Mouse (Mus musculus) spleen, postnatal 10 days (tissue): ENCODE results near the gene Arid1a.

ENCODE experiments used
- DNase-seq, 2 experiments: peaks; one replicate each; pipeline ENCODE4 v3.0.0; 2021 to 2022; ENCODE audit warnings: low spot score in 2 of 2

Arid1a gene

DNA sequence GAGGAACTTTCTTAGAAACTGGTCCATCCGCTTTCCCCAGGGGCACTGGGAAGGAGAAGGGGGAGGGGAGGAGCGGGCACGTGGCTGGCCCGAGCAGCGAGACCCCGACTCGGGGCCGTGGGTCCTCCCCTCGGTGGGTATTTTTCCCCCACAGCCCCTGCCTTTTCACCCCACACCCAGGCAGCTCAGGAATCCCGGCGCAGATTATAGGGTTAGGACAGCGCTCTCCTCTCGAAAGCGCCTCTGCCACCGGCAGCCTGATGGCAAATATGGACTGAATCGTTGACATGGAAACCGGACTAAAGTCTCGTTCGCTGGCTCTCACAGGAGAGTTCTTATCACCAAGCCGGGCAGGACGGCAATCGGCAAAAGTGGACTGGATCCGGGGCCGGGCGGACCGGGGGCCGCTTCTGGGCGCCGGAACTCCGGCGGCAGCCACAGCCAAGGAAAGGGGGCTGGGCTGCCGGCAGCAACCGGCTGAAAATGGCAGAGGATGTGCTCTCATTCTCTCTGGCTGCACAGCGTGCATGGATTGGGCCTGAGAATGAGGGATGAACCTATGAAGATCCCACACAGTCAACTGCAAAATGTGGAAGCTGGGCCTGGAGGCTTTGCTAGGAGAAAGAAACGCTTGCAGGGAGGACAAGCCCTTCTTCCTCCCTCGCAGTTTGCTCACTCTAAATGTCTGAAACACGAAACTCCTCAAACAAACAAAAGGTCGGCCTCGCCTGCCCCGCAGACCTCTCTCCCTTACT is at the start of gene Arid1a:
Gene Arid1a, minus strand, starts transcription at position 256 of the 755 bp plus-strand sequence.
- DNase-seq, result peak; percentile 96 to 98

DNA sequence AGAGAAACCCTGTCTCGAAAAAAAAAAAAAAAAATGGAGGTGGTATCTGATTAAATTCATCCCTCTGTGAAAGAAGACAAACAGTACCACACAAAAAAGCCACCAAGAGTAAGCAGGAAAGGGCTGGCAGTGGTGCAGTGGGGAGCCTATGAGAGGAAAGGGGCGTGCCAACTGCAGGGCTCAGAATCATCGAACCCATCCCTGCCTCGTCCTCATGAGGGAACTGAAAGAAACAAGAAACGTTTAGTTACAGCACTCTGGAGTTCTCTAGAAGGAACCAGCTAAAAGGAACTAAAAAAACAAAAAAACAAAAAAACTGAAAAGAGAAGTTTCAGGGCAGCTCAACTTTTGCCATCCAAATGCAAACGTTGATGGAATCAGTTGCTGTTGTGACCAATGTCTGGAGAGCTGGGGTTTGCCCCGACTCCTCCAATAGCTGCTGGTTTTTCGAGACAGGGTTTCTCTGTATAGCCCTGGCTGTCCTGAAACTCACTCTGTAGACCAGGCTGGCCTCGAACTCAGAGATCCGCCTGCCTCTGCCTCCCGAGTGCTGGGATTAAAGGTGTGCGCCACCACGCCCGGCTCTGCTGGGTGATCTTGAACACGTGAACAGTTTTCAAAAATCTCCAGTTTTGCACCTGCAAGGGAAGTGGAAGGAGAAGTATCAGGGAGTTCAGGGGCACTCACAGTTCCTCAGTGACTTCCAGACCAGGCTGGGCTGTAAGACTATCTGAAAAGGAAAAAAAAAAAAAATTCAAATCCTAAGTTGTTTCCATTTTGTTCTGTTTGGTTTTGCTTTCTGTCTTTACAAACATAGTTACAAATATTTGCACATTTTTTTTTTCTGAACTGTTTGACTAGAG is 48.1 kb upstream of the Arid1a start:
- DNase-seq, result peak in 1 of 2 experiments; percentile 73

DNA sequence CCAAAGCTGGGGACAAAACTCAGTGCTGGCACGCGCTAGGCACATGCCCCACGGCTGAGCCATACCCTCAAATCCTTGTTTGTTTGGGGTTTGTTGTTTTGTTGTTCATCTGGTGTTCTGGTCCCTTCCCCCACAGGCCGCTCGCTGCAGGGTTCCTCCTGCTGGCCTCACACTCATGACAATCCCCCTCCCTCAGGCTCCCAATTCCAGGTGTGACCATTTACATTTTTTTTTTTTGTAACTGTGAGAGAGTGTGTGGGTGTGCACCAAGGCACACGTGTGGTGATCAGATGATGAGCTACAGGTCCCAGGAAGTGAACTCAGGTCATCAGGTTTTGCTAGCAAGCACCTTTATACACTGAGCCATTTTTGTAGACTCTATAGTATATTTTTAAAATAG is 44.0 kb upstream of the Arid1a start:
- DNase-seq, result peak in 1 of 2 experiments; percentile 19

DNA sequence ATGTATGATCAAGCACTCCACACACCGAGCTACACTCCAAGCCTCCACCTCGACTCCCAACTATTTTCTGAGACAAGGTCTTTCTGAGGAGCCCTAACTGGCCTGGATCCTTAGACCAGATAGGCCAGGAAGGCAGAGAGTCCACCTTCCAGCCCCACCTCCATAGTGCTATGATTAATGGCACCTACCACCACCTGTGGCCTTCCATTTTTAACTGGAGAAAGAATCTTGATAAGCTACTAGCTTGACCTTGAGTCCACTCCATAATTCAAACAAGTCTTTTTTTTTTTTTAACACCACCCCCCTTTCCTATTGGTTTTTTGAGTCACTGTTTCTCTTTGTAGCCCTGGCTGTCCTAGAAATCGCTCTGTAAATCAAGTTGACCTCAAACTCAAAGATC is 36.7 kb upstream of the Arid1a start:
- DNase-seq, result no peak

DNA sequence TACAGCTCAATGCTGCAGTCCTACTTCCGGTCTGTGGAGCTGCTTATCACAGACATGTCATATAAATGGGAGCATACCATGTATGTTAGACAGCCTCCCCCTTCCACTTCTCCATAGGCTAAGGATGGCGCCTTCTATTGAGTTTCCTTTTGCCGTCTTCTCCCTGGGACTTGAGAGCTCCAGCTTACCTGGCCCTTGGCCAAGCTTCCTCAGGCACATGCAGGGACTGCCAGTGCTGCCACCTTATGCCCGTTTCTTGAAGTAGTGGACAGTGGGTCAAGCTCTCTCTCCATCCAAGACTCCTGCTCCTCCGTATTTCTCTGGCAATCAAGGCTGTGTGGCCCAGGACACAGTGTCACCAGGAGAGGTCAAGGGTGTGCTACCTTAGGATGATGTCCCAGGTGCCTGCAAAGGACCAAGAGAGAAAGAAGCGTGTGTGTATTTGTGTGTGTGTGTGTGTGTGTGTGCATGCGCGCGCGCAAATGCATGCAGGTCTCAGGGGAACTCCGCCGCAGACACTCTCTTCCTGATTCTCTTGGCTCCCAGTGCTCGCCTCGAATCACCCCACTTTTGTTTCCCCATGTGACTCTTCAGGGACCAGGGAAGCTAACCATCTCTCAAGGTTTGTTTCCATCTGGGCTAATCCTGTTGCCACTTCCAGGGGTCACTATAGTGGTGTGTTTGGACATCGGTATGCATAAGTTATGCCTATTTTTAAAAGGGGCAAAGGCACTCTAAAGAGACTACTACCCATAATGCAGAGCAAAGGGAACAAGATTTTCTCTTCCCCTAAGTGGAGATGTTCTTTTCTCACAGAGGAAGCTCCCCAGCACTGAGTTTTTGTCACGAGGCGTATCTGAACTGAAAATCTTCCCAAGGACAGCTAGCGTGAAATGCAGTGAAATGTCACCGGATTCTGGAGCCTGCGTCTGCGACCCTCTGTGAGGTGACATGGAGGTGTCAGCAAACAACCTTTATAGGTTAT is 18.3 kb upstream of the Arid1a start:
- peak; percentile 29 to 63 for DNase-seq

DNA sequence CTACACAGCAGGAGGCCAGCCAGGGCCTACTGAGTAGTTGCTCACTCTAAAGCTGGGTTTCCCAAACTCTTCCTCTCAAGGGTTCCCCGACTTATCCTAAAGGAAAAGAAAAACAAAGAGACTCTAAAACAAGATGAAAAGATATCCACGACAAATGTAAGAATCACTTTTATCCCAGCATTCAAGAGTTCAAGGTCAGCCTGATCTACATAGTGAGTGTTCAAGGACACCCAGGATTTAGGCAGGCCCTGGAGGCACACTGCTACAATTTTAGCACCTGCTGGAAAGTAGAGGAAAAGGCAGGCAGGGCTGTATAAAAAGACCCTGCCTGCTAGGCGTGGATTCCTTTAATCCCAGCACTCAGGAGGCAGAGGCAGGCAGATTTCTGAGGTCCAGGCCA is 12.6 kb upstream of the Arid1a start:
- no peak for DNase-seq

DNA sequence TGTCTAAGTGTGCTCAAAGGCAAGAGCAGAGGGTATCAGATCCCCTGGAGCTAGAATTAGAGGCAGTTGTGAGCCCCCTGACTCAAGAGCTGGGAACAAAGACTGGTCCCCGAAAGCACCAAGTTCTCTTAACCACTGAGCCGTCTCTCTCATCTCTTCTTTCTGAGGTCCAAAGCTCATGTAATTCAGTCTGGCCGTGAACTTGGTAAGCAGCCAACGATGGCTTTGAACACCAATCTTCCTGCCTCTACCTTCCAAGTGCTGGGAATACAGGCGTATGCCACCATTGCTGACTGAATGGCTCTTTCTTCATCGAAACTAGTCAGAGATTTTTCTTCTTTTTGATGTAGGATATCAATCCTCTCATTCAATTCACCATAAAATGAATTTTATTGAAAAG is 6.5 kb upstream of the Arid1a start:
- no peak for DNase-seq

DNA sequence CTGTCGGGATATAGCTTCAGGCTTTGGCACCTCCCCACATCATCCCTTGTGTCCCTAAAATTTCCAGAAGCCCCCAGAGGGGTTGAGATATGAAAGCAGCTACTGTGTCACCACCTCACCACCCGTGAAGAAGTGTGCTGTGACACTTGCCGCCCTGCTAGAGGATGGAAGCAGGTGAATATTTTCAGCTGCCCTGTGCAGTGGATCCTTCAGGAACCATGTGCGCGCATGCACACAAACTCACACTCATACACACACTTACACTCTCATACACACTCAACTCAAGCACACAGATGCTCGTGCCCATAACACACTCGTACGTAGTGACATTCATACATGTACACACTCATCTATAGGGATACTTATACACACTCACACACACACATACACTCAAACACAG is 3.1 kb upstream of the Arid1a start:
- DNase-seq, result no peak

DNA sequence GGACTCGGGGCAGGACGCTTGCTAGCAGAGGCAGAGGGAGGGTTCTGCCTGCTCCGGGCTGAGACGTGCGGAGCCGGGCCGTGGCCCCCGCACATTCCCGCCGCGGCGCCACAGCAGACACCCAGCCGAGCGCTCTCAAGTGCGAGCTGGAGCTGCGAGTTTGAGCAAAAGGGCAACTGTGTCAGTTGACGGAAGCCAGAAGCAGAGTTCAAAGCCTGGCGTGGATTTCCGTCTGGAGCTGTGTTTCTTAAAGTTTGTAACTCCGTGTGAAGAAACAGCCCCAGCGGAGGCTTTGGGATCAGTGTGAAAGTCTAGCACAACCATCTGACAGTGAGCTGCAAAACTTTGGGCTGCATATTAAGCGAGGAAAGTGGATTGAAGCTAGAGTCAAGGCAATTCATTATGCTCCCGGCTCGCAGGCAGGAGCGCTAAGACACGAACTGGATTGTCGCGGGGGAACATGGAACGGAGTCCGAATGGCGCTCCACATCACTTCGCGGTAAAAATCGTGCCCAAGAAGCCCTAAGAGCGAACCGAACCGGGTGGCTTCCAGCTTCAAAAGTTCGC is 783 bp upstream of the Arid1a start:
- DNase-seq, result peak; percentile 90 to 92

DNA sequence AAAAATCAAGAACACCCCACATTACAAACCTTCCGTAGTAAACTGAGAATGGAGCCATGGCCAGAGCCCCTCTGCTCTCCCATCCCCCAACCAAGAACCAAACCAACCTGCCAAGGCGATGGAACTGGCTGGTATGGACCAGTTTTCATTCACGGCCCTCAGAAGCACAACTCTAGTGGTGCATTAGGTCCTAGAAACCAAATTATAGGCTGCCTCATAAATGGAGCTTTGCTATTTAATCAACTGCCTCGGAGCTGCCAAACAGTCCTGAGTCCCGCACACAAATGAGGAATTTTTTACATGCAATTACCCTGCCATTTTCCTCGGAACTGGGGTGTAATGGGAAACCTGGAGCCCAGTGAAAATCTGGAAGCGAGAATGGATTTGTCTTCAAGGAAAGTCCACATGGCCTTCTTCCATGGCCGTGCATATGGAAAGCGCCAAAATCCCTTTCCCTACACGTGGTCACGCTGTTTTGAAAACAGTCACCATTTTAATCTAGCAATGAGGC is 653 bp downstream of the Arid1a start:
- peak; percentile 23 to 26 for DNase-seq

DNA sequence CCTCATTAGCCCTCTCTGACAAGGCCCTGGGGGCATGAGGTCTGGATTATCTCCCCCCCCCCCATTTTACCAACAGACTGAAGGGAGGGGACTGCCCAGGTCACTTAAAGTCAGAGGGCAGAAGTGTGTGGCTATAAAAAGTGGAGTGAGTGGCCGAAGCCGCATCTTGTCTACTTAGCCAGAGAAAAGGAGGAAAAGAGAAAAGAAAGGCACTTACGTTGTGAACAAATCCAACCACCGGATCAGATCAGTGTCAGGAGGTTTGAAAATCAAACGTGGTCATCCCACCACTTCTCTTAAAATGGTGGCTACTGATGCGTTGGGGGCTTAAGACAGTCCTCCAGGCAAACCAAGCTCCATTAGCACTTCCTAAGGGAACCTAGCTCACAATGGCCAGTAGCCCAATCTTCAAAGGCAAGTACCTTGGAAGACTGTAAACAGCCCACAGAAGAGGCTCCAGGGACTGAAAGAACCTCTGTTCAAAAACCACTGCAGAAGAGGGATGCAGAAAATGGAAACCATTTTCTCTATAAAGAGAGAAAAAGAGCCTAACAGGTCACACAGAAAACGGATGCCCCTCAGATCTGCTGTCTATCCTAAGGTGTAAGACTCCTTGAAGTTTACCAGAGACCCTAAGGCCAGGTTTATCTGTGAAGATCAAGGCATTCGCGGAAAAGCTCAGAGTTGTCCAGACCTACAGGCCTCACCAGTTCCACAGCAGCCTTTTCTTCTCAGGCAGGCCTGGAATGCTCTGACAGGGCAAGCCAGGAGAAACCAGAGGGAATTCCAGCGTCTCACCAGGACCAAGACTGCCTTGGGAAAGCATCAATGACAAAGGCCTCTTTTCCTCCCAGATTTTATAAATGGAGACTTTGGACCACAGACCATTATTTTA is 1.5 kb downstream of the Arid1a start:
- peak; percentile 23 to 35 for DNase-seq

DNA sequence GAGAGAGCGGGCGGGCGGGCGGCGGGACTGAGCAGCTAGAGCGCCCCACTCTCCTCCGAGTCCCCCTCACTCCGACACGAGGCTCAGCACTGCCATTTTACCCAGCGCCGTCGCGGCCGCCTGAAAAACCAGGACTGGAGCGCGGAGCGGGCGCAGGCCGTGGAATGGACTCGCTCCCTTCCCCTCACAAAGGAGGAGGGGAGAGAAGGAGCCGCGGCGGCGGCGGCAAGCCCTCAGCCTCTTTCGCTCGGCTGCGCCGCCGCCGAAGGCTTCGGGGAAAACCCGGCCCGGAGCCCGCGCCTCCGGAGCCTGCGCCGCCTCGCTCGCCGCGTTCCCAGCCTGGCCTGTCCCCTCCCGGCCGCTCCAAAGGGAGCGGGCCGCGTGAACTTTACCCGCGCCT is 2.3 kb downstream of the Arid1a start:
- peak; percentile 98 to 100 for DNase-seq

DNA sequence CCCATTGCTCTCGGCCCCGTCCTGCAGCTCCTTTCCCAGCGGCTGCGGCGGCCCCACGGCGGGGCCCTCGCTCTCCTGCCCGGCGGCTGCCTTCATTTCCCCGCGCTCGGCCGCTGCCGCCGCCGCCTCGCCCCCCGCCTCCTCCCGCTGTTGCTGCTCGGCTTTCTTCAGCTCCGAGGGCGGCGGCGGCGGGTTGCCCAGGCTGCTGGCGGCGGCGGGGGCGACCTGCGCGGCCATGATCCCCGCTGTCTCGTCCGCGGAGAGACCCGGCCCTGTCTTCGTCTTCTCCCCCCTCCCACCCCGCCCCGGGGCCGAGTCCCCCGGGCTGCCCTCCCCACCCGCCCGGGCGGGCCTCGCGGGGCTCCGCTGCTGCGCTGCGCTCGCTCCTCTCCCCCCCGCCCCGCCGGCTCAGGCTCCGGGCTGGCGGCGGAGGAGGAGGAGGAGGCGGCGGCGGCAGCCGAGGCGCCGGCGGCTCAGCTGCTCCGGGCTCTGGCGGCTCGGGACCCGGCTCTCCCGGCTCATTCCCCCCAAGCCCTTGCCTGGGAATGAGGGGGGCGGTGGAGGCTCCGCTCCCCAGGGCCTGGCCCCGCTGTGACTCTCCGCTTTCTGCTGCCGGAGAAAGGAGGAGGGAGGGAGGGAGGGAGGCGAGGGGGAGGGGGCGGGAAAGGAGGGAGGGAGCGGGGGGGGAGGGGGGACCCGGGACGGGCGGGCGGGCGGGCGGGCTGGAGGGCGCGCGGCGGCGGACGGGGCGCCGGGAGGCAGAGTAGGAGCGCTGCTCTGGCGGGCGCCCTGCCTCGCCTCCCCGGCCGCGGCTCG is 3.0 kb downstream of the Arid1a start:
- peak; percentile 75 for DNase-seq

DNA sequence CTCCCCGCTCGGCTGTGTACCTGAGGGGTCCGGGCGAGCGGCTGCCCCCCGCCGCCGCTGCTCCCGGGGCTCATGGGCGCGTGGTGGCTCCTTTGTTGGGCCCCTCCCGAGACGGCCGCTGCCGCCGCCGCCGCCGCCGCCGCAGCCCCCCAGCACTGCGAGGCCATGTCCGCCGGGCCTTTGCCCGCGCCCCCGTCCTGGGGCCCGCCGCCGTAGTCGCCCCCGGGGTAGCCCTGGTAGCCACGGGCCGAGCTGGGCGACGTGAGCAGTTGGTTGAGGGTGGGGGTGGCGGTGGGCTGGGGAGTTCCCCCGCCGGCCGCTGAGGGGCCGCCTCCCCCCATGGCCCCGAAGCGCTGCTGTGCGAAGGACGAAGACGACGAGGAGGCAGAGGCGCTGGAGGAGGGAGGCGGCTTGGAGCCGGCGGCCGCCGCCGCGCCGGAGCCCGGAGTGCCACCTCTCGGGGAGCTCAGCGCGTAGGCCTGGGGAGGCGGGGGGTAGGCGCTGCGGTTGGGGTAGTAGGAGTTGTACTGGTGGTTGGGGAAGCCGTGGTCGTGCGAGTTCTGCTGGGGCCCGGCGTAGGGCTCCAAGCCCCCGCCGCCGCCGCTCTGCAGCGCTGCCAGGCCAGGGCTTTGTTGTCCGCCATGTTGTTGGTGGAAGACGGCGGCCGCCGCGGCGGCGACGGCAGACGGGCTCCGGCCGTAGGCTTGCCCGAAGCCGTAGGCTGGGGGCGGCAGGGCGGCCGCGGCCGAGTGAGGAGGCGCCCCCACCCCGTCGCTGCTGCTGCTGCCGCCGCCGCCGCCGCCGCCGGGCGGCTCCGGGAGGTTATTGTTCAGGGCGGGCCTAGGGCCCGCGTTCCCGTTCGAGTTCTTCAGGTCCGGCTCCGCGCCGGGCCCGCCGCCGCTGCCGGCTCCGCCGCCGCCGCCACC is 3.9 kb downstream of the Arid1a start:
- peak; percentile 75 to 78 for DNase-seq

DNA sequence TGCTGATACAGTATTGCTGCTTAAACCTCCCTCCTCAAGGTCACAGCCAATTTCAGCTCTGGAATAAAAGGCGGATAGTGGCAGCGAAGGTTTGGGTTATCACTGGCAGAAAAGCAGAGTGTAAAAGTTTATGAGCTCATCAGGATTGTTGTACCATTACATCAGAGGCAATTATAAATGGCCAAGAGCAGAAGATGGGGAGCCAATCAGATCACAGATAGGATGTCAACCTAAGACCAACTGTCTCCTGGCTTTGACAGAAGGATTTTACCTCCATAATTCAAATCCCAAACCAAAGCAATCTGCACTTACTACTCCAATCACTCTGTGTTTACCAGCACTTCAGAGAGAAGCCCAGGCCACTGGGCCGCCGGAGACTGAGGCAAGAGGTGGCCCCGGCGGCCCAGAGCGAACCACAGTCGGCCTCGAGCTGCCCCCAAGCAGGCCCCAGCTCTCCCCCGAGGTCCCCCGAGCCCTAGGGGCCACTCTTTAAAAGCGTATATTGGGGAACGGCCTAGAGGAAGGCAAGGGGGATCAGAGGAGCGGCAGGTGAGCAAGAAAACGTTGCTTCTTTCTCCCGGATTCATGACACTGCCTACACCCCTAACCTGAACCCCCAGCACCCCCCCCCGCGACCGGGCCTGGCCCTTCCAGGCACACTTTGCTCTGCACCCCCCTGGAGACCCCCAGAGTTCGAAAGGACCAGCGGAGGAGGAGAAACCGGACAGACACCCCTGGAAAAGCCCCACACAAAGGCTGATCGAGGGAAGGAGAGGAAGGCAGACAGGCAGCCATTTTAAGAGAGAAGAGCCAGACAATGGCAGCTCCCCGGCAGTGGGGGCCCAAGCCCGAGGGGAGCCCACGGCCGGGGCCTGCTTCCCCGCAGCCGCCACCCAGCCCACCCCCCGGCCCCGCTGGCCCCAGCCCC is 4.8 kb downstream of the Arid1a start:
- peak; percentile 54 to 68 for DNase-seq

DNA sequence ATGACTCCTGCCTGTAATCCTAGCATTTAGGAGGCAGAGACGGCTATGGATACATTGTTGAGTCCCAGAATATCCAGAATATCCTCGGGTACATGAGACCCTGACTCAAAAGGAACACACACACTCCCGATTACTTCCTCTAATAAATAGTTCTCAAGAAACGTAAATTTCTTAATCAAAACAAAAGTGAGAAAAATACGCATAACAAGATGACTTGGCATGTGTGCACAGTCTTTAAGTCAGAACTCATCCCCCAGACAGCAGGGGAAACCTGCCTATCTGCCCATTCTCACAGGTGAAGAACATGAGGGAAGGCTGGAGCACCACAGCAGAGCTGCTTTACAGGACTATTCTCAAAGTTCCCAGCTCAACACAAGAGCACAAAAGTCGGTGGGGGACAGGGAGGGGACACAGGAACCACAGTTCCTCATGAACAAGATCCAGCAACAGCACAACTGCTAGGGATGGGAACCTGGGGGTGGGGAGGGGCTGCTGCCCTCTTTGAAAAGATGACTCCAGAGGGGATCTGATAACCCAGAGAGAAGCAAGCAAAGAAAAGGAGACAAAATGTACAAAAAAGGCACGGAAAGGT is 6.3 kb downstream of the Arid1a start:
- DNase-seq, result peak; percentile 22 to 23

DNA sequence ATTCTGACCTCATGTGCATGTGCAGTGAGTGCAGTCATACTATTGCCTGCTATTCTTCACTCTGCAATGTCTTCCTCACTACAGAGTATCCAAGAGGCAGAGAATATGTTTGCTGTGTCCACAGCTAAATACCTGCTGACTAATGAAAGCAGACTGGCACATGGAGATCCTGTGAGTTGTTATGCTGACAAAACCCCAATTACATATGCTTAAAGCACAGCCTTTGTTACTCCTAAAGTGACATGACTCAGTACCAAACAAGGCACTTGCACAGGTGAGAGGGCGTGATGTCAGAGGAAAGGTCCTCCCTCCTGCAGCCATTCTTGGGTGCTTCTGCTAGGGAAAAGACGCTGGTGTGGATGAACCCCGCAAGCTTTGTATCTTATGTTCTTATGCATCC is 21.3 kb downstream of the Arid1a start:
- no peak for DNase-seq
